Mouse (Mus musculus): ENCODE measurements around the gene Olfr1480.

Gene Olfr1480

GRCm38 (mm10) chr19:13527613-13528012 is at the start of gene Olfr1480:
TSS of gene Olfr1480 (plus strand) at chr19:13527913.
- no peak for DNase-seq (ENCODE audit: low spot score)

GRCm38 (mm10) chr19:13480096-13480495 is 47.6 kb upstream of the Olfr1480 start, which contains the start of gene Olfr1475:
TSS of gene Olfr1475 (minus strand) at chr19:13480196.
- no peak for DNase-seq (ENCODE audit: low spot score)

GRCm38 (mm10) chr19:13500246-13500645 is 27.5 kb upstream of the Olfr1480 start, which contains the start of gene Olfr1477:
TSS of gene Olfr1477 (plus strand) at chr19:13500546.
- no peak for DNase-seq (ENCODE audit: low spot score)
